Mouse (Mus musculus) layer of hippocampus, adult 9-11 months (tissue): ENCODE measurements around the gene Gatc.
"Not testable (repeated sequence)": the region's sequence is repeated elsewhere in the genome, so short reads cannot be mapped to it uniquely, and the experiment has no call there.

Source experiments
- DNase-seq: peaks from one replicate; pipeline ENCODE4 v3.0.0; 2022

Gatc gene

GRCm38 (mm10) chr5:115327610-115328548 lies 13.1 kb downstream of the Gatc start:
- no peak for DNase-seq

- peak; percentile 96 for DNase-seq
These were observed 13.9 kb downstream of the Gatc start, which contains the start of gene Srsf9 for GRCm38 (mm10) chr5:115326875-115327609. TSS of gene Srsf9 (plus strand) at chr5:115327177.

- DNase-seq, result no peak
These were observed 14.6 kb downstream of the Gatc start for GRCm38 (mm10) chr5:115326256-115326831.

- DNase-seq, result peak; percentile 83
These were observed 21.7 kb downstream of the Gatc start for GRCm38 (mm10) chr5:115319004-115319940.

DNA sequence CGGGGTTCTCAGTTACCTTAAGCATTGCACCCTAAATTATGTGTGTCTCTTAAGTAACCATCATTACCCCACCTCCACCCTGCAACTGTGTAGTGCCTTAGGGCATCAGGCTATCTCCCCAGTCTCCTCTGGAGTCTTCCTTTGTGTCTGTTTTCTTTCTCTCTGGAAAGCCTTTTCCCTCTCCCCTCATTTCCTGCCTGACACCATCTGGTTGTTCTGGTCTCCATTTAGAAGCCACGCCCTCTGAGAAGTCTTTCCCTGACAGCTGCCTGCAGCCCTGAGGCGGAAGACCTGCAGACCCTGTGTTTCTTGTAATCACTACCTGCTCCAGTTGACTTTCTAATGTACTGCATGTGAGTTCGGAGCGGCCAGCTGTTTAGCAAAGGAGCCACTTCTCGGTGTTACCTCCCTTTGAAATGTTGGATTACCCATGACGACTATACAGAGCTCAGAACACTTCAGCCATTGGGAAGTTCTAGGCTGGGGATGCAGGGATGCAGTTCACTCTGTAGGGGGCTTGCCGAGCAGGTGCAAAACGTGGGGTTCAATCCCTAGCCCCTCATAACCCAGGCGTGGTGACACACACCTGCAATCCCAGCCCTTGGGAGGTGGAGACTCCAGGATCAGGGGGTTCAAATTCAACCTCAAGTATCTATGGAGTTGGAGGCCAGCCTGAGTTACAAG lies 23.2 kb downstream of the Gatc start:
- DNase-seq, result no peak

GRCm38 (mm10) chr5:115316968-115317644 lies 23.9 kb downstream of the Gatc start:
- DNase-seq, result no peak

DNA sequence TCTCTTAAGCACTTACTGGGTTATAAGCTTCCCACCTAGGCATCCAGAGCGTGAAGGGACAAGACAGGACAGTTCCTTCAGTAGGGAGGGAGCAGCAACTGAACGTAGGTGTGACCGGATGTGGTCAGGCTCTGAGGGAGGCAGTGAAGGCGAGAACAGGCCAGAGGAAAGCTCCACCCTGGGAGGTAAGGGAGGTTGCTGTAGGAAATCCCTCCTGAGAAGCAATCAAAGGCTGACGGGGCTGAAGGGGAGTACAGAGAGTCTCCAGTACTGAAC lies 27.4 kb downstream of the Gatc start:
- no peak for DNase-seq

DNA sequence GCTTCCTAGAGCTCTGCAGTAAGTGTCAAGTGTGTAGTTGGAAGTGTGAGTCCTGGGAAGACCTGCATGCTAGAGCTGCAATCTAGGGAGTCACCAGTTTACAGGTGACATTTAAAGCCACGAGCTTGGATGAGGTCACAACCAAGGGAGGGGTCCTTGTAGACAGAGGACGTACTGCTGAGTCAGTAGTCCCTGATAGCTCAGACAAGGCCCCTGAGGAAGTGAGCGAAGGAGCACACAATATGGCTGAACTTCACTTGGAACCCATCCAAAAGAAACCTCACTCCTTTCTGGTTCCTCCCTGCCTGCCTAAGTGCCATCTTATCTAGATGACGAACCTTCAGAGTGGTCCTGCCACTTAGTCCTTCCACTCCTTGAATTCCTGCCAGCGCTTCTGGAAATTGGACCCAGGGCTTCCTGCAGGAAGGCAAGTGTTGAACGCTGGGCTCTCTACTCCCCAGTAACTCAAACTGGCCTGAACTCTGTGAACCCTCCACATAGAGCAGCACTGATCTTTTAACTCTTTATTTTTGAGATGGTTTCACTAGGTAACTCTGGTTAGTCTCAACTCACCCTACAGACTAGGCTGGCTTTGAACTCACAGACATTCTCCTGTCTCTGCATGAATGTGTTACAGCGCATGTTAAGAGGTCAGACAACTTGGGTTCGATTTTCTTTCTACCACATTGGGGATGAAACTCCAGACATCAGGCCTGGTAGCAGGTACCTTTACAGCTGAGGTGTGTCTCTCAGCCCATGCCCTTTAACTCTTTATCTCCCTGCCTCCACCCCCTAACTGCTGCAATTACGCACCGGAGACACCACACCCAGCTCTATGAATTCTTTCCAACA lies 27.9 kb downstream of the Gatc start:
- DNase-seq, result no peak

DNA sequence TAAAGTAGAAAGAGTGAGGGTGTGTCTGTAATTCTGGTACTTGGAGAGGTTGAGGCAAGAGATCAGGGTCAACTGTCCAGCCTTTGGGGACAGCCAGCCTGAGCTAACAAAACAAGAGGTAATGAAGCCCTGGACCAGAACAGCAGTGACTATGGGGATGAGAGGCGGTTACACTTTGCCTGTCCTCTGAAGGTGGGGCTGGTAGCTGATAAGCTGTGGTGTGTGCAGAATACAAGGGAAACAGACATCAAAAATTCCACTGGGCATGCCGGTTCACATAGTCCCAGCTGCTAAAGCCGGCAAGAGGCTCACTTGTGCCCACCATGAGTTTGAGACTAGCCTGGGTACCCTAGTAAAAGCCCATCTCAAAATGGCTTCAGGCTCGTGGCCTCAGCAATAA lies 28.6 kb downstream of the Gatc start:
- no peak for DNase-seq

- DNase-seq, result not testable (repeated sequence)
These were observed 38.8 kb downstream of the Gatc start for GRCm38 (mm10) chr5:115302190-115302589.

DNA sequence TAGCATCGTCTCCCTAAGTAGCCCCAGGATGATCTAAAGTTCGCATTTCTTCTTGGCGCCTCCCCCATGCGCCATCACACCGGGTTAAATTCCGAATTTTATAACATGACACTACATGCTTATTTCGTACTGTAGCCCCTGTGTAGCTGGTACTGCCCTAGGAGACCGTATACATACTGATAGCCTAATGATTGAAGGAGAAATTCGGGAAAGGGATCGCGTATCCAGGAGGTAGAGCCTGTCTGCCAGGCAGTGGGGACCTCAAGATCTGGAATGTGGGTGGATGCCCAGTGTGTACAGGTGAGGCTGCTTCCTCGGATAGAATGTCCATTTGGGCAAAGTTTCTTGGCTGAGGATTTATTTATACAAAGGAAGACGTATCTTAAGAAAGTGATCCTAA lies 39.4 kb downstream of the Gatc start:
- no peak for DNase-seq

DNA sequence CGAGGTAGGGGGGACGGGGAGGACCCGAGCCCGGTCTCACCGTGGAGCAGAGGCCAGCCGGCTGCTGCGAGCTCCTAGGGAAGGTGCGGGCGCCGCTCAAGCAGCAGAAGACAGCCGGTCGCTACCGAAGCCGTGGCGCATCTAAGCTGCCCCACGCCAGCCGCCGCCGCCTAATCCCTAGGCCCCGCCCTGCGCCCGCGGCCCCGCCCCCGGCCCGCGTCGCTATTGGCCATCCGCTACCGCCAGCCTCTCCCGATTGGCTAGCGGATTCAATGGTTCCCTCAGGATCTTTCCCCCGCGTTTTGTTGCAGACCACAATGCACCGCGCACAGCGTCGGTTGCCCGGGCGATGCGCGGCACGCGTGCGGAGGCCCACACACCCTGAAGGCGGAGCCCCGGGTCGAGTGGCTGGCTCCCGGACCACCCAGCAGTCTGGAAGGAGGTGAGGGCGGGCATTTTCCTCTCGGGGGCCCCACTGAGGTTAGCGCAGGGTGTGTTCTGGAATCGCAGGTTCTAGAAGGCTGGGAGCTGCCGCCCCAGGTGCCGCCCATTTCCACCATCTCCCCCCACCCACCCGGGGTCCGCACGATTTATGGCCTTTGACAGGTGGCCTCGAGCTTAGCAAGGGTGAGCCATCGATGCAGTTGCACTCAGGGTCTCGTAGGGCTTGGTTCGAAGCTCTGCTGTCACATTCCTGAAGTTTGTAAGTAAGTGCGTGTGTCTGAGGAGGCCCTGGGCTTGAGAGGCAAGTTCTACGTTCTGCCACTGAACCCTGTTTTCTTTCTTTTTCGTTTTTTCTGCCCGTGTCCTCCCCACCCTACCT lies 40.0 kb downstream of the Gatc start, which contains the start of gene Dynll1:
Dynll1 (minus strand) TSS at position 208 of the 823 bp plus-strand sequence.
- peak; percentile 98 for DNase-seq

DNA sequence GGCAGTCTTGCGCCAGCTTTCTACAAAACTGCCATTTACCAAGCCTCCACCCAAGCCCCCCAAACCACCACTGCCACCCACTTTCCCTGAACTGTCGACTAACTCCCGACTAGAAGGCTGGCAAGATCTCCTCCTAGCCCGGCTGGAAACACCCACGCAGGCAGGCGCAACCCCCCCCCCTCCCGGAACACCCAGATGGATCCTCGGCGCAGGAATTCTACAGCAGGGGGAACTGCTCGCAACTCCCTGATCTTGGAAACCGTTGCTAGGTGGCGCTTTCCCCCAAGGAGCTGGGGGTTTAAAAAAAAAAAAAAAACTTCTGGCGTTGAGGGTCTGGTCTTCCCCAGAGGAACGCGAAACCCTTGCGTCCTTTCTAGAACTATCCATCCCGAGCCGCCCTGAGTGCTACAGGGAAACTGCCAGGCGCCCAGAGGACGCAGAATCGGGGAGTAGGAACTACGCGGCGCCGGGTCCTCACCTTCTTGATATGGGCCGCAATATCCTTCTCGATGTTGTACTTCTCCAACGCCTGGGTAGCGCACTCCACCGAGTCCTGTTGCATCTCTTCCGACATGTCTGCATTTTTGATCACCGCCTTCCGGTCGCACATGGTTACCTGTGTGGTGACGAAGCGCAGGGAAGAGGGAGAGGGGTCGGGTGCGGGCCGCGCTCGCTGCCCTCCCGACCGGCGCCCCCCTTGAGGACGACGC lies 40.8 kb downstream of the Gatc start:
- peak; percentile 68 for DNase-seq

- no peak for DNase-seq
These were observed 44.6 kb downstream of the Gatc start for GRCm38 (mm10) chr5:115296347-115296746.

- no peak for DNase-seq
These were observed 46.8 kb downstream of the Gatc start for GRCm38 (mm10) chr5:115294173-115294572.

DNA sequence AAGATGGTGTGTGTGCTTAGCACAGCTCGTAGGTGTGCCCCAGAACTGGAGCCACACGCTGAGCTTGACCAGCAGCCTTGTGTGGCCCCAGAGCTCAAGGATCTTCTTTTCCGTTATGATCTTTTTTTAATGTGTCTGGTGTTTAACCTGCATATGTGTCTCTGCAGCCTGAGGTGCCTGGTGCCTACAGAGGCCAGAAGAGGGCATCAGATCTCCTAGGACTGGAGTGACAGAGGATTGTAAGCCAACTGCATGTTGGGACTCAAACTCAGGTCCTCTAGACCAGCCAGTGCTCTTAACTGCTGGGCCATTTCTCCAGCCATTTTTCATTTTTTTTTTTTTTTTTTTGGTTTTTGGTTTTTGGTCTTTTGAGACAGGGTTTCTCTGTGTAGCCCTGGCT lies 56.2 kb downstream of the Gatc start:
- no peak for DNase-seq
